Mouse (Mus musculus) effector memory CD4-positive, alpha-beta T cell, adult 7 months (primary cell): Measurements from ENCODE around the gene Nudc. TPM values are rescaled to one million over a fixed set of nuclear protein-coding genes. Genes with fewer than 3 reads are reported as not detected.

Experiments
- polyA plus RNA-seq: library from polyadenylated mRNA; unstranded; fragments of 100-300 nt; shearing (Covaris generic); gene quantifications from one replicate; pipeline ENCODE4 v1.2.1, GENCODE M21; 2017

Nudc gene
- 115 TPM for polyA plus RNA-seq

GRCm38 (mm10) chr4:133545272-133546231 lies at the start of gene Nudc:
Gene Nudc, minus strand, starts transcription at chr4:133545996.

GRCm38 (mm10) chr4:133584059-133584951 lies 38.5 kb upstream of the Nudc start, which contains the start of gene Gpn2:
Gene Gpn2, plus strand, starts transcription at chr4:133584362.

GRCm38 (mm10) chr4:133574070-133574842 lies 28.5 kb upstream of the Nudc start, which contains the start of gene Gpatch3:
Gene Gpatch3, plus strand, starts transcription at chr4:133574745.

GRCm38 (mm10) chr4:133552768-133553447 lies 7.1 kb upstream of the Nudc start, which contains the start of gene Nr0b2:
Gene Nr0b2, plus strand, starts transcription at chr4:133553376.

GRCm38 (mm10) chr4:133518601-133519368 lies 27.0 kb downstream of the Nudc start, which contains the start of gene Kdf1:
Gene Kdf1, plus strand, starts transcription at chr4:133518963.

GRCm38 (mm10) chr4:133498160-133498724 lies 47.6 kb downstream of the Nudc start, which contains the start of gene Trnp1:
Gene Trnp1, minus strand, starts transcription at chr4:133498550.

Other genes with a start within 250 kb of the Nudc start
- 4.2 TPM for gene Wdtc1, start 192.5 kb downstream of the Nudc start, polyA plus RNA-seq
- gene Slc9a1, start 176.3 kb downstream of the Nudc start, polyA plus RNA-seq = 16.2 TPM
- gene Tent5b, start 65.9 kb downstream of the Nudc start, polyA plus RNA-seq = 0.33 TPM
- not detected for gene Trnp1, start 47.4 kb downstream of the Nudc start, polyA plus RNA-seq
- gene Kdf1, start 27.0 kb downstream of the Nudc start, polyA plus RNA-seq = 0.67 TPM
- not detected for gene Nr0b2, start 7.4 kb upstream of the Nudc start, polyA plus RNA-seq
- 21.9 TPM for gene Gpatch3, start 28.7 kb upstream of the Nudc start, polyA plus RNA-seq
- 8.4 TPM for gene Gpn2, start 38.4 kb upstream of the Nudc start, polyA plus RNA-seq
- gene Sfn, start 56.2 kb upstream of the Nudc start, polyA plus RNA-seq = 24.2 TPM
- gene Zdhhc18, start 104.2 kb upstream of the Nudc start, polyA plus RNA-seq = 301 TPM
- gene Pigv, start 126.7 kb upstream of the Nudc start, polyA plus RNA-seq = 17.0 TPM
- gene Arid1a, start 210.8 kb upstream of the Nudc start, polyA plus RNA-seq = 36.3 TPM